Mouse (Mus musculus) adrenal gland, postnatal 14 days (tissue): ENCODE measurements at regions not wholly inside any gene's neighbourhood (a gene's known extent, or its start where the extent isn't known, plus 50 kb on each side); places are given as distances from the start of the nearest gene placed in this dataset.
A peak's percentile ranks its signal among the peaks of the same experiment; 100 is the strongest.

ENCODE experiments used
- DNase-seq: peaks from one replicate; pipeline ENCODE4 v3.0.0; 2021; ENCODE audit warnings: mixed read lengths

DNA sequence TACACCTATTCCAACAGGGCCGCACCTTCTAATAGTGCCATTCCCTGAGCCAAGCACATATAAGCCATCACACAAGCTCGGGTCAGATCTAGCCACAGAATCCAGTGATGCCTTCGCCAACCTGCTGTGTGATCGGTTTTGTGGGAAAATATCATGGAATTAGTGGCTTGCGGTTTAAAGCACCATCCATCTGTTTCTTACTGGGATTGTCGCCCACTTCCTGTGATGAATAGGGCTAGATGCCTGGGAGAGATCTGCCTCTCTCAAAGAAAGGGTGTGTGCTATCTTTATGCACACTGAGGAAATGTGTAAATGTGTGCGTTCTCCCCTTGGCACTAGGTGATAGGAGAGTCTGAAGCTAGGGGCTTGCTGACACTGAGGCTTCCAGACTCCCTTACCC lies 154.5 kb upstream of the Smim23 start:
- DNase-seq, result no peak

DNA sequence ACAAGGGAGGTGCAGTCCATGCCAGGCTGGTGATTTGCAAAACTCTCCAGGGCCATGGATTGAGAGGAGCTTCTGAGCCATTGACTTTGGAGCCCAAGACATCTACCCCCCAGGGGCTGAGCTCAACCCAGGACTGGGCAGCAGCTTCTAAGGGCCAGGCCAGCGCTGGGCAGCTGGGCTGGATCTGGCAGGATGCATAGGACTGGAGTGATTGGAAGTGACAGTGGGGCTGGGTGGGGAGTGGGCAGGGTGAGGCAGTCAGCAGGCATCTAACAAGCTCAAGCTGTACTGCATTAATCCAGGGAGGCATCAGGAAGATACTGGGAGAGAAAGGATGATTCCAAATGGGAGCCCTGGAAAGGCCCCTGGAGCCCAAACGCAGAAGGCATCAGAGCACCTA lies 152.2 kb upstream of the Smim23 start:
- peak; percentile 23 for DNase-seq

DNA sequence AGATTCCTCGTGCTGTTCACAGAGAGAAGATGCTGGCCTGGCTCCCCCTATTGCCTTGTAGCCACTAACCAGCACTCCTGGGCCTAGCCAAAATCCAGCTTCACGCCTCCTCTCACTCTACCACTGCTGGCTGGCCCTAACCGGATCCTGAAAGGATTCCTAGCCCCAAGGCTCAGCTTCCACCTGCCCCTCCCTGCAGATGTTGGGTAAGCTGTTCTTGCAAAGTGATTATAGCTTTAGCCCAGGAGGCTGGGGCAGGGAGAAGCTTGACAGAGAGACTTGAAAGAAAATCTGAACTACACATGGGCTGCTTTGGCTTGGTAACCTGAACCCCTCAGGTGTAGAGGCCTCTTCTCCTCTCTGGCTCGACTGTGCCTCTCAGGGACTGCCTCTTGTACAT lies 149.0 kb upstream of the Smim23 start:
- DNase-seq, result no peak

DNA sequence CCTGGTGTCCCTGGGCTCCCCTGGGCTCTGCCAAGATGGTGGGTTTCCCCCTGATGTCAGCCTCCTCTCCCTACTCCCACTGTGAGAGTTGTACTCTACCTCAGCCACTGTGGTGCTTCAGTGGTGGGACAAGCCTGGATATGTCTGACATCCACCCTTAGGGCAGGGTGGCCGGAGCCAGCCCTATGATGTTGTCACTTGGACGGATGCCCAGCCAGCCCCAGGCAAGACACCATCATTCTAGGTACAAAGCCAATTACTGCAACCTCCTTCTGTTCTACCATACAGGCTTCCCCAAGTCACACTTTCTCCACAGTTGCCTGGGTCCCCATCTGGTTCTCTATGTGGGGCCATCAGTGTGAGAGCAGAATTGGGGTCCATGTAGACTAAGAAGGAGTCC lies 141.0 kb upstream of the Smim23 start:
- DNase-seq, result peak; percentile 43

DNA sequence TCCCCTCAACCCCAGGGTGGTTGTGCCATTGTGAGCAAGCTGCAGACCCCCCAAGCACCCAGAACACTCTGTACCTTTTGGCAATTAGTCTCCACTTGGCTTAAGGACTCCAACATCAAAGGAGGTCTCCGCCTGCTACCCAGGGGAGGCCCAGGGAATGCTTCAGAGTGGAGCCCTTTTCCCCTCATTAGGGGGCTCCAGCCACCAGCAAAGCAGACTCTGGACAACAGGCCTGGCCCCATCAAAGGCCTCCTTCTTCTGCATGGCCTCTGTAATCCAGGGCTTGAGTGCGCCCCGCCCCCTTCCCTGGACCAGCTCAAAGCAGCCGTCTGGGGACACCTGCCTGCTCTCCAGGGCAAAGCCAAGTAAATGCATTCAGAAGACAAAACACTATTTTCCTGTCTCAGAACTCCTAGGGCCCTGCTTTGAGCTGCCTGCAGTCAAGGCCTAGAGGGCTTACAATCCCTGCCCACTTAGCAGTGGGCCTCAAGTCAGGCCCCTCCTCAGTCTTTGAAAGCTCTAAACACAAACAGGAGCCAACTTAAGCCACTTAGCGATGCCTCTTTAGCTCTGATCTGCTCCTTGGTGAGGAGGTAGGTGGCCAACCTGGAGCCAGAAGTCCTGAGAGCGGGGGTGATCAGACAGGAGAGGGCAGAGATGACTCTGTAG lies 139.4 kb upstream of the Smim23 start:
- no peak for DNase-seq

DNA sequence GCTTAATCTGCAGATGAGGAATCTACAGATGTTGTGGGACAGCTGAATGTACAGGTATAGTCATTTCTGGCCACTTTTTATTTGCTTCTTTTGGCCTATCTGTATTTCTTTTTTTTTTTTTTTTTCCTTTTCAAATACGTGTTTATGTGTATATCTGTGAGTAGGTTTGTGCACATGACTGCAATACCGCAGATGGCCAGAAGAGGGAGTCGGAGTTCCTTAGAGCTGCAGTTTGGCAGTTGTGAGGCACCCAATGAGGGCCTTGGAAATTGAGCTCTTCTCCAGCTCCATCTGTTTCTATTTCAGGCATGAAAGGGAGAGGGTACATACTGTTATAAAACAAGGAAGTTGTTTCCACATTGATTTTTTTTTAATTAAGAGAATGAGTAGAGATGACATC lies 137.2 kb upstream of the Smim23 start:
- peak; percentile 19 for DNase-seq

DNA sequence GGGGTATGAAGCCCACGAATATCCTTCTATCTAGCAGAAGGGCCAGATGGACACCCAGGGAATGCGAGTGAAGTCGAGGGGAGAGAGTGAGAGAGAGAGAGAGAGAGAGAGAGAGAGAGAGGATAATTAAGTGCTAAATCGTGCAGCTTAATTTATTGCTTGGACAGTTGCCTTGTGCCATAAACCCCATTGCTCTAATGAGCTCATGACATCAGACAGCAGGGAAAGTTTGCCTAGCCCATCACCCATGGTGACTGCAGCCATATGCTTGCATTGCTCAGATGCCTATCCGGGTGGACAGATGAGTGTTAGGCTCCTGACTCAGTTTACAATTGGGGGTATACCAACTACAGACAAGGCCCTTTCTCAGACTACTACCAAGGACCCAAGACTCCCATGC lies 134.6 kb upstream of the Smim23 start:
- no peak for DNase-seq

DNA sequence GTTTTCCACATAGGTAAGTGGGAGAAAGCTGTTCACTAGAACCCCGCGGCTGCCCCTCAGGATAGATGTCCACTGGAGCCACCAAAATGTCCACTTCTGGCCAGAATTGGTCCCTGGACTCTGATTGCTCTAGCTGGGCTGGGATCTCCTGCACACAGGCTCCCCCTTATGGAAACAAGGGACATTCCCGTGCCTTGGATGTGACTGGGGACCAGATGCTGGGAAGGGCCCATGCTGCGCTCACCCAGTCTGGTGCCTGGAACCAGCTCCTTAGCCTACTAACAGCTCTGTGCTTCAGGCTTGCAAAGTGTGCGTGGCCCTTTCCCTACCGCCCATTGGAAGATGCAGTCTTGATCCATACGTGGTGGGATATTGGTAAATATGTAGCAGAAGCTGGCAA lies 132.6 kb upstream of the Smim23 start:
- peak; percentile 68 for DNase-seq

DNA sequence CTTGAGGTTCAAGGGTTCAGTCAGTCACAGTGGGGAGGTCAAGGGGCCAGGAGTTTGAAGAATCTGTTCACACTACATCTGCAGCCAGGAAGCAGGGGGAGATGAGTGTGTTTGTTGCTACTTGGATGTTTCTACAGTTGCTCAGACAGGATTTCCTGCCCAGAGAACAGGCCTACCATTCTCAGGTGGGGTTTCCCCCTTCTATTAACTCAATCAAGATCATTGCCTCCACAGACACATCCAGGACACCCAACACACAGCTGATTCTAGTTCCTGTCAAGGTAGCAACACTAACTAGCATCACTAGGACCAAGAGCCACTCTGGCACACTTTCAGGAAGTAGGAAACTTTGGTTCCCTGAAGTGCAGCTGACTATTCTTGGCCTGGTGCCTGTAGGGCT lies 127.9 kb upstream of the Smim23 start:
- DNase-seq, result no peak

DNA sequence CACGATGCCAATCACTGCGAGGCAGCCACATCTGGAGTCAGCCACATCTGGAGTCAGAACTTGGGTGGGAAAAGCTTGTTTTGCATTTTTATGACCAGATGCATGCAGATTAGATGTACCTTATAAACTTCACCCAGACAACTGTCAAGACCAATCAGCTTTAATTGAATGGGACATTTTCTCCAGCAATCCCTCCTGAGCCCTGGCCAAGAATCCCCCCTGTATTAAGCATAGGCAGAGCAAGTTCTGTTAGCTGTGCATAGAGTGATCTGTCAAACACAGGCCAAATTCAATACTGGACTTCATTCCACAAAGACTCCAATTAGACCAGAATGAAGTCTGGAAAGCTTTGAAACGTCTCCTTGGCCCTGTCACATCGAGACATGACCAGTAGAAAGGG lies 123.7 kb upstream of the Smim23 start:
- no peak for DNase-seq

DNA sequence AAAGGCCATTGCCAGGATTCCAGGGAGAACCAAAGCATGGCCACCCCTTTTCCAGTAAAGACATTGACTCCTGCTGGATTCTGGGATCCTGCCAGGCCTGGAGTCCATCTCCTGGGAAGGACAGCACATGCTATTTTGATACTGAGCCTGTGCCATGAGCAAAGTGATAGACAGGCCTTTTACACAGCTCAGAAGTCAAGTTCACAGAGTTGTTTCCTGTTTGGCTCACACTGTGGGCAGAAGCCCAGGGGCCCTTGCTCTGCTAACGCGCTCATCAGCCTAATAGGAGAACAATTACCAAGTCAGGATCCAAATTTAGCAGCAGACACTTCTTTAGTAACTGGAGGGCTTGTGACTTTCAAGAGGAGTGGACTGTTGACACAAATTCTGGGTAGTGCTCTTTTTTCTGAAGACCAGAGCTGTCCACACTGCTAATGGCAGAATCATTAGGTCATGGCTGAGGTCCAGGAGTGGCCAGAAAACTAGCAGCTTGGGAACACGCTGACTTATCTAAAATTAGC lies 122.1 kb upstream of the Smim23 start:
- DNase-seq, result no peak

DNA sequence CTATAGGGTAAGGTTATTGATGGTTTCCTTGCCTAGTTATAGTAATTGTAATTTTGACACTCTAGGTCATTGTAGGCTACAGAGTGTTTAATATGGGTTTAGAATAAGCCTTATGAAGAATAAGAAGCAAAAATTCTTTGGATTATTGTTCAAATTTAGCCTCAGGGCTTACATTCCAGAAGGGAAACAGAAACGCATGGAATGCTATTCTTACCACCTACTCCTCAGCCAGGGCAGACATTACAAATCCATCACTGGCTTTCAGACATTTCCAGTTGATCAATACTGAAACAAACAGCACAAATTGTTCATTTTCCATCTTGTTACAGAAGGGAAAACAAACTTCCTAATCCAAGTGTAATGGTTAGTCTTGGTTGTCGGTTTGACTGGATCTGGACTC lies 120.7 kb upstream of the Smim23 start:
- no peak for DNase-seq

DNA sequence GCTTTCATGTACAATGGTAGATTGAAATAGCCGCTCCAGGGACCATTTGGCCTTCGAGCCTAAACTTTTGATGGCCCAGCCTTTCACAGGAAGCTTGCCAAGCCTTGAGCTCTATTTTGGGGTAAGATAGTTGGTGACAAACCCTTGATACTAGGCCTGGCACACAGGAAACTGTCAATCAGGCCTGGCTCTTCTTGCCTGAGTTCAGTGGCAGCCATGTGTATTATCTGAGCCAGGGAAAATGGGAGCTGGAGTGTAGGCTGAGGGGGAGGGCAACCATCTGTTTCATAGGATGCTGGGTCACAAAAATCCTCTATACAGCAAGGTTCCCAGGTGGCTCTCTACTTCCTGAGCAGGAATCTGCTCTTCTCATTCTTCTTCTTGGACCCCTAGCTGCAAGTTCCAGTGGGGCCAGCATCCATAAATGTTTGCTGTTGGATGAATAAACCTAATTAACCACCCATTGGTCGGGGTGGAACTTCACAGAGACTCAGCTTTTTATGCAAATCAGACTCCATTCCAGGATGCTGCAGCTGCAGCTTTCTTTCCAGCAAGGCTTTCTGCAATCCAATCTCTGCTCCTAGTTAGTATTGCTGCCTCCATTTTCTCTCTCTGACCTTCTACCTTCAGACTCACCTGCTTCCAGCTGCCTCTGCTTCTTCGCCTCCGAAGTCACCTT lies 117.1 kb upstream of the Smim23 start:
- peak; percentile 57 for DNase-seq

DNA sequence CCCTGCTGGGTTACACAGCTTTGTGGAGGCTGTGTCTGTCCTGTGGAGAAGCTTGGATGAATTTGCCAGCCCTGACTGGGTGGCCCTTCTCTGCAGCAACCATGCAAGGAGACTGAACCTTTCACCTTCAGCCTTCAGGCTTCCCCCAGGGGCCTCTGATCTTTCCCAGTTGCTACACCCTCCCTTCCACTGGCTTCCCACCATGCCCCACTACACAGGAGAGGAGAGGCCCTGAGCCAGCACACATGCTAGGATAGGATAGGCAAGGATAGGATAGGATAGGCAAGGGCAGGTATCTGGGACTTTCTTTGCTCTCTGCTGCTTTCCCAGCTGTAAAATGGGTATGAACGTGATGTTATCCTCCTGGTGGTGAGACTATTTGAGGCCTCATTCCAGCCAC lies 114.7 kb upstream of the Smim23 start:
- DNase-seq, result no peak

DNA sequence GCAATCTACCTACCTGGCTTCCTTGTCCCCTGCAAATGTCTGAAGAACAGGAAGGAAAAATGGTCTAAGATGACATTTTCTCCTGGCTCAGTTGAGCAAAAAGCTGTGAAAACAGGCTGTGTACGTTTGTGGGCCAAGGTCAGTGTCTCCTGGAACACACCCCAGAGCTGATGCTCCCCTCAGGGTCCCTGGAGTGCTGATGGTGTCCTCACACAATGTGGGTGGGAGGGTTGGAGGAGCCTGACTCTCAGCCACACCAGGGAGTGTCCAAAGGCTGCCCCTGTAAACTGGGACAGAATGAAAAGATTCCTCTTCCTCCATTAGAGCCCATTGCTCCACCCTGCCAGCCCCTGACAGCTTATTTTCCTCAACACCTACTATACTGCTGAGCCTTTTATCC lies 112.8 kb upstream of the Smim23 start:
- DNase-seq, result peak; percentile 36

DNA sequence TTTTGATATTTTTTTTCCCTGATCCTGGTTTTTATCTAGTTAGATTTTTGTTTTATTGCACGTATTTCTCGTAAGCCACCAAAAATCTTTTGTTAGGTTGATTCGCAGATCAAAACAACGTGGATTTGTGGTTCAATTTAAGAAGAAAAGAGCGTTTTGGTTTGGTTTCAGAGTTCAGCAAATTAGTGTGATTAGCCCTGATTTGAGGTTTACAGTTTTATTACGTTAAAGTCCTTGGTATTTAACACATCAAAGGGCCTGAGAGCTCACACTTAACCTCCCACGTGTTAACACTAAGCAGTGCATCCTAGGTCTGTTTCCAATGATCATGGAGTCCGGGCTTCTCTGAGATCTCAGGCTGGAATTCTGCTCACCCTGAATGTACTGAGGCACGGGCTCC lies 107.5 kb upstream of the Smim23 start:
- no peak for DNase-seq

DNA sequence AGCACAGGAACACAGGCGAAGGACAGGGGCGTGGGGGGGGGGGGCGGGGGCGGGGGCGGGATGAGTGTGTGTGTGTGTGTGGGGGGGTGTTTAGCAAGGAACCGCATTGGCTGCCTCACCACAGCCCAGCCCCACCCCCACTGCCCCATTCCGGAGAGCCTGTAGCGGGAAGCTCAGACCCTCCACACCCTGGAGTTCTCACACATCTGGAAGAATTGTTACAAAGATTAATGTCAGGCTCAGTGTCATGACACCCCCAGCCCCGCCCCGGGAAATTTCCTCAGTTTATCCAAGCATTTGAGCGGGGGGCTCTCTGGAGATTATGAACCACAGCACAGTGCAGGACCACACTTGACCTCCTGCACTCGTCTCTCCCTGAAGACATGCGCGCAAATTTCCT lies 106.6 kb upstream of the Smim23 start:
- DNase-seq, result peak; percentile 48

DNA sequence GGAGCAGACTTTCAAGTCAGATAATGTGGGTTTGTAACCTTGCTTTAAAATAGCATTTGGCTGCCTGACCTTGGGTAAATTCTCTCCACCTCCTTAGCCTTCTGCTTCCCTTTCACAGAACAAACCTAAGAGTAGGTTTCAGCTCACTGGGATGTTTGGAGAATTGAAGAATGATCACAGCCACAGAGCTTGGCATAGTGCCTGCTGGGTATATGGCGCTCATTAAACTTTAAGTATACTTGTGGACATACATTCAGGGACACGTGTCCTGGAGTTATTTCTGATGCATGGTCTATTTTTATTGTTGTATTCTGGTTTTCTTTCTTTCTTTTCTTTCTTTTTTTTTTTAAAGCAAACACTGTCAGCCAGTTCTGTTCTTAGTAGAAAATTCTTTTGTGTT lies 104.4 kb upstream of the Smim23 start:
- no peak for DNase-seq

DNA sequence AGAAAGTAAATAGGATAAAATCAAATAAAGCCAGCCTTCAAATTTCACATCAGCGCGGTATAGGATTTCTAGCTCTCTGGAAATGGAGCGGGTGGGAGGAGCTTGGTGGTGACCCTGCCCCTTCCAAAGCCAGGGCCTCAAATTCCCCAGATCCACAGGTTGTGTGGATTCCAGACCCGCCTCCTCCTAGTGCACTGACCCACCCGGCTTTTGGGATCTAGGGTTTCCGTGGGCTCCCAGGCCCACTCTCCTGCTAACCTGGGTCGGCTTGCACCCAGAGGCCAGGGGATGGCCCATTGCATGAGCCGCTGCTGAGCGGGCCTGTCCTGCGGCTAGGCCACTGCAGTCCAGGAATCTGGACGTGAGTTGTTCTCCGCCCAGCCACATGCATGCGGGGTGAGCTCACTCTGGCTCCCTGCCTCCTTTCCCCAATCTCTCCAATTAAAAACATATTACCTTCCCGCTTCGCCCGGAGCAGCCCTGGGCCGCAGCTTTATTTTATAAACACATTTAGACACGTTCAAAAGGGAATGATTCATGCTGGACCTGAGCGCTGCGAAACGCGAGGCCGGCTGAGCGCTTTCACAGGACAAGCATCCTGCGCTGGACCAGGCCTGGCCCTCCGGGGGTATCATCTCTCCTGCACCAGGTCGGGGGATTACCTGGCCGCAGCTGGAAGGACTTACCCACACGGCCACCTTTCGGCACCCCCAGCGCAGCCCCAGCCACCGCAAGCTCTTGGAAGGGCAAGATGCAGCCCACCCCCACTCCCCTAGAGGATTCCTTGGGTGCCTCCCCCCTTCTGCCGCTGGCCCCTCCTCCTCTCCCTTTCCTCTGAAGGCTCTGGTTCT lies 101.2 kb upstream of the Smim23 start:
- peak; percentile 51 for DNase-seq

DNA sequence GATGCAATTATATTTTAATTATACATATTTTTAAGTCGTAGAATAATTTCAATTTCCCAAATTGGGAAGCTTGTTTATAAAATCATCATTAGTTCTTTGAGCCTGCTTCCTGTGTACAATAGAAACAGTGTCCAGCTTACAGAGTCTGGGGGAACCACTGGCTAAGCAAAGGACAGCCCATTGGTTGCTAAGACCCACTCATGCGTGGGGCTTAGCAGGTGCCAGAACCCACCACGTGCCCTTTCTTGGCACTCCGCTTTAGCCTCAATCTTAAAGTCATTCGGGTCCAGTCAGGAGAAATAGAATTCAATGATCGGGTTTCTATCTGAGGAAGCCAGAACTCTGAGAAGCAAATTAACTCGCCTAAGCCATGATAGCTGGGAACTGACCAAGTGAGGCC lies 100.5 kb upstream of the Smim23 start:
- no peak for DNase-seq

DNA sequence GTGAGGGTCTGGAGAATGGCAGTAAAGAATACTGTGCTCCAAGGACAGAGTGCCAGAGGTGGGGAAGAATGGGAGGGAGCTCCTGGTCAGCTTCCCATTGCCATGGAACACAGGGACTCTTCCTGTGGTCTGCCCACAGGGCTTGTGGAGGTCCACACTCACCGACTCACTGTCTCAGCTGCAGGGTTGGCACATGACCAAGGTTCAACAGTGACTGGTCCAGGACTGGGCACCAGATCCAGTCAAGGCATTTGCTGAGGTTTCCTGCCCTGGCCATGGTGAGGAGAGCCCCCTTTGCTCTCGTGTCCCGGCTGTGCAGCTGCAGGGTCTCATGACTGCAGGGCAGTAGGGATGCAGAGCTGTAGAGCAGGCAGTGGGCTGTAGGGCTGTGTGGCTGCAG lies 88.7 kb upstream of the Smim23 start:
- DNase-seq, result peak; percentile 17

DNA sequence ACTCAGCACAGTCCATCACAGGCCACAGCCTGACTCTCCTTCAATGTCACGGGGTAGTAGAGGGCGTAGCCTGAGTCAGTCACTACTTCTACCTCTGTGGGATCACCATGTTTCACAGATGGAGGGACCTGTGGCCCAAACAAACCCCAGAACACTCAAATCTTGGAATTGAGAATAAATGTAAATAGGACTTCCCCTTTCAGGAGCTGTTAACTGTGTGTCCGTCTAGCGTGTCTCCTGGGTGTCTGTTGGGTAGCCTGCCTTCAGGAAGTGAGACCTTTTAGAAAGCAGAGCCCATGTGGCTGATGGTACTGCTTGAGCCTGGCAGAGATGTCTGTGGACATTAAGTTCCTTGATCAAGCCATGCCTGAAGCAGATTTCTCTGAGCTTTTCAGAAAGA lies 87.4 kb upstream of the Smim23 start:
- no peak for DNase-seq

DNA sequence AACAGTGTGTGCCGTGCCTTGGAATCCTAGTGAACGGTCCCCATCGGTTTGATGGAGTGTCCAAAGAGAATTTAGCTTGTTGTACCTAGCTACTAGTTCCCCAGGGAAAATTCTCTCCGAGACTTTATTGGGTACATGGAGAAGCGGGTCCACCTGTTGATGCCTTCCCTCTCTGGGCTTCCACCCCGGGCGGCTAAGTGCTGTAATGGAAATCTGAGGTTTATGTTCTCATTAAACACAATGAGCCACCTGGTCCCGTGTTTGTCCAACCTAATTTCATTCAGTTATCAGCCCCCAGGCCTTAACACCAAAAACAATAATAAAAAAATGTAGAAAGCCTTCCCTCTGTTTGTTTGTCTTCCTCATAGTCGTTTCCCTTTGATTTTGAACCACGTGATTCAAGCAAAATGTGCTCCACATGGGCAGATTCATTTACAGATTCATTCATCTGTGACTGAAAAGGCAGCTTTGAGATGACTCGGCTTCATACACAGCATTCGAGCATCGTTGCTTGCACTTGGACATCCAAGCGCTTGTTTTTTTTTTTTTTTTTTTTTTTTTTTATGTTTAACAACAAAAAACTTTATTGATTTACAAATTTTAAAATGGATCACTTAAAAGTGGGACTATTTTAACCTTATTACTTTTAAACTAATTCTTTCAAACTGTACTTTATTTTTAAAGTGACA lies 84.5 kb upstream of the Smim23 start:
- no peak for DNase-seq
